Mouse (Mus musculus): ENCODE measurements around the gene Tmed9. TPM values are rescaled to one million over a fixed set of nuclear protein-coding genes. Genes with fewer than 3 reads are reported as not detected.
A peak's percentile ranks its signal among the peaks of the same experiment; 100 is the strongest.
"Not testable (repeated sequence)": the region's sequence is repeated elsewhere in the genome, so short reads cannot be mapped to it uniquely, and the experiment has no call there.

Gene Tmed9
- total and polyA plus RNA-seq, 2 experiments, result 45.2 to 62.2 TPM

DNA sequence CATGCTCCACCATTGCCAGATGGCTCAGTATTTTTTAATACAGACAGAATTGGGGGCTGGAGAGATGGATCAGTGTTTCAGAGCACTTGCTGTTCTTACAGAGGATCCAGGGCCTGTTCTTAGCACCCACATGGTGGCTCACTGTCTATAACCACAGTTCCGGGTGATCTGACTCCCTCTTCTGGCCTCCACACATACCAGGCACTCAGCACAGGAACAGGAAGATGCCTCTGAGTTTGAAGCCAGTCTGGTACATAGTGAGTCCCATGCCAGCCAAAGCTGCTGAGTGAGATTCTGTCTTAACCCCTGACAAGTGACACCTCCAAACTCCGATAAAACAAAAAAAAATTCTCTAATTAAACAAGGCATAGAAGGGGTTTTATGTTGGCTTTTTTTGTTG lies 46.7 kb downstream of the Tmed9 start:
- Histone ChIP-seq H3K79me2 (ENCODE audit: control insufficient read depth, insufficient read depth, low read length) (peaks cover 12% of the 10 kb centered on the region; the same call in 1 of the 2 replicates), H3K27me3 (ENCODE audit: control insufficient read depth, insufficient read depth, low read length) (no peaks in the 10 kb centered on the region), H3K36me3 (ENCODE audit: control insufficient read depth, insufficient read depth, low read length) (peaks cover 1% of the 10 kb centered on the region; the same call in 1 of the 2 replicates), H3K9ac (ENCODE audit: low read depth, low read length) (no peak overlapping the region), H3K4me3 (ENCODE audit: insufficient read depth, low read depth, low read length) (no peak overlapping the region), H3K4me1 (ENCODE audit: control insufficient read depth, insufficient read depth, low read length) (peaks cover 9% of the 10 kb centered on the region), H3K27ac (replicated peaks; ENCODE audit: insufficient read depth, low read depth, low read length) (no peak overlapping the region)
- no peak for TF ChIP-seq CTCF (IDR thresholded peaks at IDR 0.05; ENCODE audit: low read depth, low read length)
- TF ChIP-seq POLR2A (IDR thresholded peaks at IDR 0.05; ENCODE audit: extremely low read depth, insufficient read depth, low read length), result no peak
- 71% methylated on average over 2 of the region's 2 CpGs for WGBS
- no peak for DNase-seq (ENCODE audit: extremely low read depth, low read depth, low spot score)

DNA sequence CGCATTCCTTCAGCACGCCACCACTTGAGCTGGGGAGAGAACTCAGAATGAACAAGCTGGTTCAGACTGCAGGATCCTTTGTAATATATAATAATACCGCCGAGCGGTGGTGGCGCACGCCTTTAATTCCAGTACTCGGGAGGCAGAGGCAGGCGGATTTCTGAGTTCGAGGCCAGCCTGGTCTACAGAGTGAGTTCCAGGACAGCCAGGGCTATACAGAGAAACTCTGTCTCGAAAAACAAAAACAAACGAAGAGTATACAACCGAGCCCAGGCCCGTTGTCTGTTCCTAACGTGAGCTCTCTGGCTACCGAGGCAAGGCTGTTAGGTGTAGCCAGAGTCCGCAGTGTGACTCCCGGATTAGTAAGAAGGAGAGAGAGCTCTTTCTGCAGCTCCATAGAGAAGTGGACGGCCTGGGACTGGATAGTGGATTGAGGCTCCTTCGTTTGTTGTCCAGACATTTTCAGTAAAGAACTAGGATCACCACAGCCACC lies 48.7 kb downstream of the Tmed9 start:
- H3K27me3 ChIP-seq (ENCODE audit: control insufficient read depth, insufficient read depth, low read length); DNase-seq (ENCODE audit: extremely low read depth, low read depth, low spot score); H3K4me1 ChIP-seq (ENCODE audit: control insufficient read depth, insufficient read depth, low read length); H3K36me3 ChIP-seq (ENCODE audit: control insufficient read depth, insufficient read depth, low read length); H3K27ac ChIP-seq (replicated peaks; ENCODE audit: insufficient read depth, low read depth, low read length): not testable (repeated sequence)
- H3K79me2 ChIP-seq (ENCODE audit: control insufficient read depth, insufficient read depth, low read length), result peaks cover 14% of the 10 kb centered on the region; the same call in 1 of the 2 replicates
- WGBS, result 8% methylated on average over 20 of the region's 20 CpGs
- H3K4me3 ChIP-seq (ENCODE audit: insufficient read depth, low read depth, low read length), result peak overlapping the region; percentile 81
- peak overlapping the region; percentile 29 for H3K9ac ChIP-seq (ENCODE audit: low read depth, low read length)

DNA sequence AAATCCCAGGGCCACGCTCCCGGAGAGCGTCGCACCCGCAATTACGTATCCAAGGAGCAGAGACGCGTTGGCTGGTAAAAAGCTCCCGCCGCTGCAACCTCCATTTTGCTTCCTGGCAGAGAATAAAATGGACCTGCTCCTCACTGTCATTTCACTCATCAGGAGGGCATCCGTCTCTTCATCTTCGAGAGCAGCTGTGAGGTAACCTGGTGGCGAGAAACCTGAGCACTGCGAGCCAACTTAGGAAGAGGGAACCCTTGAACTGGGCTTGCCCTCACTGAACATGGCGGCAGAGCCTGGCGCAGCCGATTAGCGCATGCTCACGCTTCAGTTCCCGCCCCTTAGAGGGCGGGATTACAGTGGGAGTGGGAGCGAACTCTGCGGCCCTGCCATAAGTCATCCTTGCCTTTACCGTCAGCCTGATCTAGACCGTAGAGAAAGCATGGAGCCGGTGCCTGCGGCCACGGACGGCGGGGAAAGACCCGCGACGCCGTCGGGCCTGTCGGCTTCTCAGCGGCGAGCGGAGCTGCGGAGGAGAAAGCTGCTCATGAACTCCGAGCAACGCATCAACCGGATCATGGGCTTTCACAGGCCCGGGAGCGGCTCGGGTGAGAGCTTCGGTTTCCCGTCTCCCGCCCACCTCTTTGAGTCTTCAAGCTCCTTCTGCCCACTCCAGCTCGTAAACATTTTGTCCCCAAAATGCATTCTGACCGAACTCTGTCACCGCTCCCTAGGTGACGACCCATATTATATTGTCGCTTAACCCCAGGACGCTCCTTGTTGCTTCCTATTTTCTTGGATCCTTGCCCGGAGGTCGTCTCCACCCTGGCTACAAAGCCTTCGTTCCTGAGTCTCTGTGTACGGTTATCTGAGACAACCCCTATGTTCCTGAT lies 49.4 kb downstream of the Tmed9 start, which contains the start of gene Caml:
Gene Caml (plus strand): TSS at position 357 of the 893 bp plus-strand sequence.
- TF ChIP-seq CTCF (IDR thresholded peaks at IDR 0.05; ENCODE audit: low read depth, low read length) (no peak), POLR2A (IDR thresholded peaks at IDR 0.05; ENCODE audit: extremely low read depth, insufficient read depth, low read length) (peak; percentile 47; the same call in 1 of the 2 replicates)
- peak within 1 kb of the TSS; percentile 67 for H3K27ac ChIP-seq (replicated peaks; ENCODE audit: insufficient read depth, low read depth, low read length)
- H3K36me3 ChIP-seq (ENCODE audit: control insufficient read depth, insufficient read depth, low read length), result peaks cover 6% of the 10 kb centered on the region; the same call in 1 of the 2 replicates
- H3K4me3 ChIP-seq (ENCODE audit: insufficient read depth, low read depth, low read length), result peak within 1 kb of the TSS; percentile 81
- WGBS, result under 1% methylated on average over 59 of the region's 59 CpGs
- peak within 1 kb of the TSS; percentile 77 for H3K9ac ChIP-seq (ENCODE audit: low read depth, low read length)
- peak; percentile 82 for DNase-seq (ENCODE audit: extremely low read depth, low read depth, low spot score)
- peaks cover 14% of the 10 kb centered on the region; the same call in 1 of the 2 replicates for H3K79me2 ChIP-seq (ENCODE audit: control insufficient read depth, insufficient read depth, low read length)
- peaks cover 9% of the 10 kb centered on the region for H3K4me1 ChIP-seq (ENCODE audit: control insufficient read depth, insufficient read depth, low read length)
- no peaks in the 10 kb centered on the region for H3K27me3 ChIP-seq (ENCODE audit: control insufficient read depth, insufficient read depth, low read length)

DNA sequence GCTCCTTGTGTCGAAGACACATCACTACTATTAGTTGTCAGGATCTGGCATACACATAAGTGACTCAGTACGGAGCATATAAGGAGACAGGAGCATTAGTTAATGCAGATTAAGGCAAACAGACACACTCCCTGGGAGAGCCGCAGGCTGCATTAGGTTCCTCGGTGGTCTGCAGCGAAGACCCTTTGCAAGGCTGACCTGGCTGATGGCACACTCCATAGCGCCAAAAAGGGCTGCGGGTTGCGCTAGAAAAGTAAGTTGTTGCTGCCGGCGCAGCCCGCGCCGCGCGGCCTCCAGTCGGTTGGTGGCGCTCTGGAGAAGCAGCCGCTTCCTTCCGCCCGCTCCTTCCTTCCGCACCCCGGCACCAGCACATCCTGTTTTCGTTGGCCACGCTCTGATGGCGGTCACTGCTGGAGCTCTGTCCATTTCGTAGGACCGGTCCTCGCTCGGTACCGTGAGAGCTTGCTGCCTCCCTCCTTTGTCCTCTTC lies 61.2 kb downstream of the Tmed9 start, which contains the start of gene Ddx46:
Gene Ddx46 (plus strand): TSS at position 389 of the 489 bp plus-strand sequence.
- peaks cover 3% of the 10 kb centered on the region; the same call in 1 of the 2 replicates for H3K4me1 ChIP-seq (ENCODE audit: control insufficient read depth, insufficient read depth, low read length)
- no peaks in the 10 kb centered on the region for H3K27me3 ChIP-seq (ENCODE audit: control insufficient read depth, insufficient read depth, low read length)
- H3K79me2 ChIP-seq (ENCODE audit: control insufficient read depth, insufficient read depth, low read length), result peaks cover 15% of the 10 kb centered on the region; the same call in 1 of the 2 replicates
- TF ChIP-seq POLR2A (IDR thresholded peaks at IDR 0.05; ENCODE audit: extremely low read depth, insufficient read depth, low read length), result 0 out of 2 replicates have a peak, but pooled peaks have one; percentile 44
- TF ChIP-seq CTCF (IDR thresholded peaks at IDR 0.05; ENCODE audit: low read depth, low read length), result peak; percentile 87
- peak within 1 kb of the TSS; percentile 81 for H3K9ac ChIP-seq (ENCODE audit: low read depth, low read length)
- DNase-seq (ENCODE audit: extremely low read depth, low read depth, low spot score), result peak; percentile 73
- H3K36me3 ChIP-seq (ENCODE audit: control insufficient read depth, insufficient read depth, low read length), result peaks cover 11% of the 10 kb centered on the region; the same call in 1 of the 2 replicates
- WGBS, result 3% methylated on average over 30 of the region's 30 CpGs
- no peak within 1 kb of the TSS; the same call in 1 of the 2 replicates for H3K27ac ChIP-seq (replicated peaks; ENCODE audit: insufficient read depth, low read depth, low read length)
- peak within 1 kb of the TSS; percentile 92 for H3K4me3 ChIP-seq (ENCODE audit: insufficient read depth, low read depth, low read length)

DNA sequence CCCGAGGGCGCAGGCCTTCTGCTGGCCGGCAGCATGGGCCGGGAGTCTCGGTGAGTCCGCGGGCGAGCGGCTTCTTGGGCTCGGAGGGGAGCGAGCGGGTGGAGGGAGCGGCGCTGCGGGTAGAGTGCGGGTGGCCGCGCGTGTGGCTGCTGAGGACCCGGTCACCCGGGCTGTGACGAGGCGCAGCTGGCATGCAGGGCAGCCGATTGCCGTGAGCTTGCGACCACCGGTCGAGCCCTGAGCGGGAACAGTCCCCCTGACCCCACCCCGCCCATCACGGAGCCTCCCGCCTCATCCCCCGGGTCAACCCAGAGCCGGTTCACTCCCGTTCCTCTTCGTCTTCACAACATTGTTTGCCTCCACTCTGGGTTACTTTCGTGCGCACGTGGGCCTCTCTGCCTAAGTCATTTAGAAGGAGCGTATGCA lies 61.6 kb downstream of the Tmed9 start:
- H3K27ac ChIP-seq (replicated peaks; ENCODE audit: insufficient read depth, low read depth, low read length), result no peak overlapping the region; the same call in 1 of the 2 replicates
- H3K27me3 ChIP-seq (ENCODE audit: control insufficient read depth, insufficient read depth, low read length), result no peaks in the 10 kb centered on the region
- TF ChIP-seq CTCF (IDR thresholded peaks at IDR 0.05; ENCODE audit: low read depth, low read length), result no peak
- TF ChIP-seq POLR2A (IDR thresholded peaks at IDR 0.05; ENCODE audit: extremely low read depth, insufficient read depth, low read length), result no peak
- peaks cover 3% of the 10 kb centered on the region; the same call in 1 of the 2 replicates for H3K4me1 ChIP-seq (ENCODE audit: control insufficient read depth, insufficient read depth, low read length)
- under 1% methylated on average over 35 of the region's 40 CpGs for WGBS
- peak overlapping the region; percentile 92 for H3K4me3 ChIP-seq (ENCODE audit: insufficient read depth, low read depth, low read length)
- H3K79me2 ChIP-seq (ENCODE audit: control insufficient read depth, insufficient read depth, low read length), result peaks cover 15% of the 10 kb centered on the region; the same call in 1 of the 2 replicates
- DNase-seq (ENCODE audit: extremely low read depth, low read depth, low spot score), result no peak
- H3K36me3 ChIP-seq (ENCODE audit: control insufficient read depth, insufficient read depth, low read length), result peaks cover 12% of the 10 kb centered on the region; the same call in 1 of the 2 replicates
- H3K9ac ChIP-seq (ENCODE audit: low read depth, low read length), result peak overlapping the region; percentile 81

Measured in liver, adult 2 months (tissue).